Mouse (Mus musculus) MEL (cell line): ENCODE measurements around the gene Hdac7. TPM values are rescaled to one million over a fixed set of nuclear protein-coding genes. Genes with fewer than 3 reads are reported as not detected.

Source experiments
- DNase-seq: peaks from one replicate; pipeline ENCODE4 v3.0.0; 2011; ENCODE audit warnings: low read depth, low spot score
- H3K27ac ChIP-seq: 2 replicates; pipeline ENCODE4 v1.5.1; 2012; ENCODE audit warnings: low read depth, mild to moderate bottlenecking, control low read depth, low read length, moderate library complexity; ENCODE audit not compliant: control insufficient read depth
- H3K27me3 ChIP-seq, 2 experiments: fragments of 150-350 bp in 1 of 2; sonication (generic) in 1 of 2; 2 replicates each; pipeline ENCODE4 v1.6.1; 2012; ENCODE audit warnings: low read length in 2 of 2, mild to moderate bottlenecking in 2 of 2, improper control_type of control experiment in 1 of 2, moderate library complexity in 1 of 2; ENCODE audit not compliant: insufficient read depth in 2 of 2, control insufficient read depth in 1 of 2
- H3K36me3 ChIP-seq, 2 experiments: 2 replicates each; pipeline ENCODE4 v1.6.1; 2012 to 2014; ENCODE audit warnings: low read length in 2 of 2, improper control_type of control experiment in 1 of 2, inconsistent platforms in 1 of 2, mild to moderate bottlenecking in 1 of 2; ENCODE audit not compliant: insufficient read depth in 2 of 2, control insufficient read depth in 1 of 2
- H3K4me1 ChIP-seq, 2 experiments: fragments of 150-350 bp in 1 of 2; sonication (generic) in 1 of 2; 2 replicates each; pipeline ENCODE4 v1.6.1; 2012; ENCODE audit warnings: low read length in 2 of 2, improper control_type of control experiment in 1 of 2, mild to moderate bottlenecking in 1 of 2; ENCODE audit not compliant: insufficient read depth in 2 of 2, control insufficient read depth in 1 of 2
- H3K4me3 ChIP-seq, 2 experiments: fragments of 150-350 bp in 1 of 2; sonication (generic) in 1 of 2; 2 replicates each; pipeline ENCODE4 v1.5.1; 2012; ENCODE audit warnings: low read depth in 2 of 2, low read length in 2 of 2, mild to moderate bottlenecking in 2 of 2, moderate library complexity in 2 of 2, control low read depth in 1 of 2, improper control_type of control experiment in 1 of 2; ENCODE audit not compliant: control insufficient read depth in 1 of 2, insufficient read depth in 1 of 2
- H3K79me2 ChIP-seq: 2 replicates; pipeline ENCODE4 v1.6.1; 2012; ENCODE audit warnings: mild to moderate bottlenecking, low read length, moderate library complexity; ENCODE audit not compliant: control insufficient read depth, poor library complexity, insufficient read depth
- H3K9ac ChIP-seq: 2 replicates; pipeline ENCODE4 v1.6.1; 2012; ENCODE audit warnings: low read depth, mild to moderate bottlenecking, control low read depth, low read length, moderate library complexity; ENCODE audit not compliant: control insufficient read depth, poor library complexity, severe bottlenecking
- H3K9me3 ChIP-seq: fragments of 150-350 bp; sonication (generic); replicated peaks from 2 replicates; pipeline ENCODE4 v1.6.1; 2012; ENCODE audit warnings: mild to moderate bottlenecking, low read length, improper control_type of control experiment, moderate library complexity; ENCODE audit not compliant: insufficient read depth
- BHLHE40 ChIP-seq: IDR thresholded peaks from 2 replicates; pipeline ENCODE4 v1.6.1; 2012; ENCODE audit warnings: low read depth, mild to moderate bottlenecking, inconsistent platforms, low read length, improper control_type of control experiment, borderline replicate concordance
- CHD1 ChIP-seq: IDR thresholded peaks from 2 replicates; pipeline ENCODE4 v1.6.1; 2012; ENCODE audit warnings: low read depth, mild to moderate bottlenecking, inconsistent platforms, low read length, improper control_type of control experiment
- CHD2 ChIP-seq: IDR thresholded peaks from 2 replicates; pipeline ENCODE4 v1.6.1; 2011; ENCODE audit warnings: low read length, improper control_type of control experiment
- CTCF ChIP-seq, 3 experiments: IDR thresholded peaks in 2 of 3; conservative IDR thresholded peaks in 1 of 3; 2 replicates each; pipeline ENCODE4 v1.5.1; 2011 to 2012; ENCODE audit warnings: low read length in 3 of 3, low read depth in 2 of 3, mild to moderate bottlenecking in 2 of 3, improper control_type of control experiment in 1 of 3, inconsistent platforms in 1 of 3, mixed read lengths in 1 of 3, moderate library complexity in 1 of 3; ENCODE audit not compliant: control insufficient read depth in 1 of 3, insufficient read depth in 1 of 3, poor library complexity in 1 of 3, severe bottlenecking in 1 of 3
- E2F4 ChIP-seq: IDR thresholded peaks from 2 replicates; pipeline ENCODE4 v1.6.1; 2011; ENCODE audit warnings: low read depth, low read length, improper control_type of control experiment, borderline replicate concordance
- EP300 ChIP-seq, 2 experiments: IDR thresholded peaks; 2 replicates each; pipeline ENCODE4 v1.6.1; 2011; ENCODE audit warnings: improper control_type of control experiment in 2 of 2, low read length in 2 of 2, low read depth in 1 of 2, mild to moderate bottlenecking in 1 of 2
- ETS1 ChIP-seq: IDR thresholded peaks from 2 replicates; pipeline ENCODE4 v1.6.1; 2012; ENCODE audit warnings: low read depth, mild to moderate bottlenecking, inconsistent platforms, low read length, improper control_type of control experiment, moderate library complexity
- JUND ChIP-seq: IDR thresholded peaks from 2 replicates; pipeline ENCODE4 v1.6.1; 2011; ENCODE audit warnings: low read depth, mild to moderate bottlenecking, improper control_type of control experiment, low read length
- KAT2A ChIP-seq: conservative IDR thresholded peaks from 2 replicates; pipeline ENCODE4 v1.6.1; 2012; ENCODE audit warnings: low read depth, low read length, improper control_type of control experiment, inconsistent platforms
- MAFK ChIP-seq: IDR thresholded peaks from 2 replicates; pipeline ENCODE4 v1.6.1; 2011; ENCODE audit warnings: low read depth, mild to moderate bottlenecking, low read length, improper control_type of control experiment, borderline replicate concordance
- MEF2A ChIP-seq: IDR thresholded peaks from 2 replicates; pipeline ENCODE4 v1.6.1; 2014; ENCODE audit warnings: low read depth, mild to moderate bottlenecking, inconsistent platforms, low read length, improper control_type of control experiment; ENCODE audit not compliant: poor library complexity, insufficient replicate concordance, severe bottlenecking; ENCODE audit errors: extremely low read depth
- MYB ChIP-seq: IDR thresholded peaks from 2 replicates; pipeline ENCODE4 v1.6.1; 2011; ENCODE audit warnings: mild to moderate bottlenecking, low read depth, low read length, improper control_type of control experiment
- MYC ChIP-seq: IDR thresholded peaks from 2 replicates; pipeline ENCODE4 v1.6.1; 2011; ENCODE audit warnings: low read depth, mild to moderate bottlenecking, low read length, improper control_type of control experiment, moderate library complexity
- NELFE ChIP-seq: IDR thresholded peaks from 2 replicates; pipeline ENCODE4 v1.6.1; 2011; ENCODE audit warnings: low read depth, low read length, improper control_type of control experiment
- NRF1 ChIP-seq: IDR thresholded peaks from 2 replicates; pipeline ENCODE4 v1.6.1; 2014; ENCODE audit warnings: low read depth, mild to moderate bottlenecking, inconsistent platforms, low read length, improper control_type of control experiment, moderate library complexity; ENCODE audit not compliant: poor library complexity, insufficient read depth, severe bottlenecking
- POLR2A ChIP-seq, 2 experiments: IDR thresholded peaks; 2 replicates each; pipeline ENCODE4 v1.6.1; 2011 to 2012; ENCODE audit warnings: low read length in 2 of 2, mild to moderate bottlenecking in 2 of 2, control low read depth in 1 of 2, improper control_type of control experiment in 1 of 2, low read depth in 1 of 2, moderate library complexity in 1 of 2; ENCODE audit not compliant: control insufficient read depth in 1 of 2, insufficient read depth in 1 of 2, poor library complexity in 1 of 2
- POLR2AphosphoS5 ChIP-seq: IDR thresholded peaks from 2 replicates; pipeline ENCODE4 v1.6.1; 2012; ENCODE audit warnings: low read depth, borderline replicate concordance, mild to moderate bottlenecking, inconsistent platforms, low read length, moderate library complexity, mixed read lengths
- RAD21 ChIP-seq: IDR thresholded peaks from 2 replicates; pipeline ENCODE4 v1.6.1; 2011; ENCODE audit warnings: mild to moderate bottlenecking, low read depth, low read length, improper control_type of control experiment
- SIN3A ChIP-seq: IDR thresholded peaks from 2 replicates; pipeline ENCODE4 v1.6.1; 2012; ENCODE audit warnings: low read length, improper control_type of control experiment, inconsistent platforms
- SMC3 ChIP-seq: IDR thresholded peaks from 2 replicates; pipeline ENCODE4 v1.6.1; 2011; ENCODE audit warnings: low read depth, low read length, improper control_type of control experiment
- TAL1 ChIP-seq: IDR thresholded peaks from 2 replicates; pipeline ENCODE4 v1.6.1; 2012; ENCODE audit warnings: mild to moderate bottlenecking, inconsistent platforms, low read length, moderate library complexity, mixed read lengths
- TBP ChIP-seq: IDR thresholded peaks from 2 replicates; pipeline ENCODE4 v1.8.0; 2011; ENCODE audit warnings: low read depth, low read length, improper control_type of control experiment
- TCF12 ChIP-seq: IDR thresholded peaks from 2 replicates; pipeline ENCODE4 v1.6.1; 2014; ENCODE audit warnings: low read depth, mild to moderate bottlenecking, inconsistent platforms, low read length, improper control_type of control experiment, moderate library complexity
- UBTF ChIP-seq: IDR thresholded peaks from 2 replicates; pipeline ENCODE4 v1.6.1; 2012; ENCODE audit warnings: low read depth, mild to moderate bottlenecking, inconsistent platforms, low read length, improper control_type of control experiment, moderate library complexity, borderline replicate concordance; ENCODE audit not compliant: insufficient read depth
- USF1 ChIP-seq: IDR thresholded peaks from 2 replicates; pipeline ENCODE4 v1.6.1; 2014; ENCODE audit warnings: low read depth, mild to moderate bottlenecking, inconsistent platforms, low read length, improper control_type of control experiment, moderate library complexity
- USF2 ChIP-seq, 2 experiments: IDR thresholded peaks; 2 replicates each; pipeline ENCODE4 v1.6.1; 2011 to 2012; ENCODE audit warnings: improper control_type of control experiment in 2 of 2, low read length in 2 of 2, borderline replicate concordance in 1 of 2, inconsistent platforms in 1 of 2, low read depth in 1 of 2, mild to moderate bottlenecking in 1 of 2; ENCODE audit not compliant: insufficient read depth in 1 of 2
- ZC3H11A ChIP-seq: IDR thresholded peaks from 2 replicates; pipeline ENCODE4 v1.6.1; 2012; ENCODE audit warnings: low read depth, mild to moderate bottlenecking, inconsistent platforms, low read length, improper control_type of control experiment
- ZKSCAN1 ChIP-seq: IDR thresholded peaks from 2 replicates; pipeline ENCODE4 v1.6.1; 2012; ENCODE audit warnings: low read depth, mild to moderate bottlenecking, inconsistent platforms, low read length, improper control_type of control experiment, moderate library complexity
- ZMIZ1 ChIP-seq: IDR thresholded peaks from 2 replicates; pipeline ENCODE4 v1.6.1; 2012; ENCODE audit warnings: low read depth, mild to moderate bottlenecking, inconsistent platforms, low read length, improper control_type of control experiment, moderate library complexity
- ZNF384 ChIP-seq: IDR thresholded peaks from 2 replicates; pipeline ENCODE4 v1.6.1; 2012; ENCODE audit warnings: low read depth, mild to moderate bottlenecking, inconsistent platforms, low read length, improper control_type of control experiment
- polyA plus RNA-seq, 2 experiments: library from polyadenylated mRNA; stranded (reverse) in 1 of 2; unstranded in 1 of 2; fragments of >175 nt in 1 of 2; fragments of >200 nt in 1 of 2; gene quantifications; 2 replicates each; pipeline versions ENCODE4 v1.2.1 to v1.2.4; 2012; ENCODE audit warnings: low replicate concordance in 2 of 2, low read depth in 1 of 2; ENCODE audit not compliant: insufficient read length in 2 of 2, insufficient read depth in 1 of 2, missing spikeins in 1 of 2
- total RNA-seq: library from RNA; depleted of rRNA; stranded (reverse); fragments of 300-350 nt; gene quantifications from 2 replicates; pipeline ENCODE4 v1.2.3, GENCODE M21; 2012

Gene Hdac7
- total and polyA plus RNA-seq, 3 experiments = 100 to 389 TPM; not detected in 1

GRCm38 (mm10) chr15:97868985-97869384, 24.7 kb upstream of the Hdac7 start (continued):
- TF ChIP-seq USF2 (IDR thresholded peaks at IDR 0.05; ENCODE audit: borderline replicate concordance in 1 of 2, insufficient read depth in 1 of 2, low read depth in 1 of 2, low read length in 2 of 2) (no peak), SIN3A (no peak), TAL1 (peak; percentile 34; the same call in 1 of the 2 replicates), ETS1 (peak; percentile 63), CTCF (IDR thresholded peaks at IDR 0.05 in 2 of 3, conservative IDR thresholded peaks at IDR 0.05 in 1 of 3; ENCODE audit: control insufficient read depth in 1 of 3, insufficient read depth in 1 of 3, low read depth in 2 of 3, low read length in 3 of 3, poor library complexity in 1 of 3, severe bottlenecking in 1 of 3) (no peak), EP300 (IDR thresholded peaks at IDR 0.05; ENCODE audit: low read depth in 1 of 2, low read length in 2 of 2) (peak; percentile 47 to 80; a peak in 3 of 4 replicates), USF1 (0 out of 2 replicates have a peak, but pooled peaks have one; percentile 3), BHLHE40 (no peak), ZKSCAN1 (no peak), TBP (no peak), MEF2A (no peak), NELFE (peak; percentile 21; the same call in 1 of the 2 replicates), POLR2AphosphoS5 (no peak), MYB (no peak; the same call in 1 of the 2 replicates), KAT2A (no peak; the same call in 1 of the 2 replicates), JUND (no peak), MAFK (no peak), RAD21 (no peak)

GRCm38 (mm10) chr15:97865988-97866387, 21.7 kb upstream of the Hdac7 start:
- no peaks in the 10 kb centered on the region for H3K27me3 ChIP-seq
- H3K4me1 ChIP-seq = peaks cover 27 to 39% of the 10 kb centered on the region in 2 experiments
- TF ChIP-seq CHD2 = no peak
- no peak for TF ChIP-seq EP300 (IDR thresholded peaks at IDR 0.05; ENCODE audit: low read depth in 1 of 2, low read length in 2 of 2)
- no peak for TF ChIP-seq NRF1
- TF ChIP-seq ETS1 = no peak
- no peak for TF ChIP-seq POLR2A (IDR thresholded peaks at IDR 0.05; ENCODE audit: control insufficient read depth in 1 of 2, insufficient read depth in 1 of 2, low read depth in 1 of 2, low read length in 2 of 2, poor library complexity in 1 of 2)
- TF ChIP-seq MYC = no peak
- TF ChIP-seq CTCF (IDR thresholded peaks at IDR 0.05 in 2 of 3, conservative IDR thresholded peaks at IDR 0.05 in 1 of 3; ENCODE audit: control insufficient read depth in 1 of 3, insufficient read depth in 1 of 3, low read depth in 2 of 3, low read length in 3 of 3, poor library complexity in 1 of 3, severe bottlenecking in 1 of 3) = peak; percentile 63 to 78 (median 66)
- TF ChIP-seq SMC3 = peak; percentile 50
- TF ChIP-seq TCF12 = no peak
- TF ChIP-seq E2F4 = no peak
- TF ChIP-seq POLR2AphosphoS5 = no peak
- no peak for TF ChIP-seq UBTF
- no peak for TF ChIP-seq USF2 (IDR thresholded peaks at IDR 0.05; ENCODE audit: borderline replicate concordance in 1 of 2, insufficient read depth in 1 of 2, low read depth in 1 of 2, low read length in 2 of 2)
- TF ChIP-seq ZC3H11A = no peak
- no peak for TF ChIP-seq ZMIZ1
- no peak for TF ChIP-seq CHD1
- TF ChIP-seq TBP = no peak
- TF ChIP-seq ZNF384 = peak; percentile 61
- no peak for TF ChIP-seq MAFK
- peak; percentile 43 for TF ChIP-seq RAD21
- TF ChIP-seq, all 39 proteins: peak for 4
- H3K9ac ChIP-seq = no peak overlapping the region
- peak; percentile 70 for DNase-seq
- H3K9me3 ChIP-seq = no peaks in the 10 kb centered on the region
- peaks cover 25 to 30% of the 10 kb centered on the region in 2 experiments for H3K36me3 ChIP-seq
- H3K4me3 ChIP-seq = no peak overlapping the region
- no peaks in the 10 kb centered on the region for H3K79me2 ChIP-seq
- H3K27ac ChIP-seq = no peak overlapping the region
